In genomic region chr15:81879531-81880401, GRCm38 (mm10) we compare ENCODE assay signal across 10 mouse cellular contexts. TPM values are rescaled to one million over a fixed set of nuclear protein-coding genes. Genes with fewer than 3 reads are reported as not detected.
DNase-seq lines count a peak whose midpoint lies in the region; ATAC-seq and TF ChIP-seq lines count a peak whose summit lies in the region.
"Had no signal": no experiment of that assay in that cellular context is flagged by ENCODE, and none has a peak within 500 bp of the region (broad histone marks: within the 10 kb centered on the region; RNA-seq: fewer than 3 reads in every experiment).

No protein-coding gene starts in this region.

- no peak for DNase-seq in forebrain, embryonic 11.5 days (ENCODE audit: low spot score)
- no peak for DNase-seq in forebrain, embryonic 10.5 days (ENCODE audit: extremely low spot score, low spot score)
- peak; percentile 90 for DNase-seq in hindbrain, postnatal 0 days (ENCODE audit: low spot score)
- DNase-seq in limb, embryonic 10.5 days (ENCODE audit: low spot score) = no peak
- no peak for DNase-seq in lung, adult 2 months
- DNase-seq: liver, embryonic 13.5 days had no signal

- no peaks in the 10 kb centered on the region for H3K36me3 ChIP-seq in forebrain, embryonic 11.5 days (ENCODE audit: control insufficient read depth, insufficient read depth, low read length)
- H3K36me3 ChIP-seq in forebrain, embryonic 10.5 days (replicated peaks) = peaks cover 21% of the 10 kb centered on the region; the same call in 1 of the 2 replicates
- 0 out of 2 replicates have a peak, but pooled peaks cover 5% of the 10 kb centered on the region for H3K36me3 ChIP-seq in forebrain, embryonic 12.5 days (replicated peaks)
- H3K36me3 ChIP-seq in hindbrain, postnatal 0 days (ENCODE audit: insufficient read depth, low read length) = no peaks in the 10 kb centered on the region
- no peaks in the 10 kb centered on the region for H3K36me3 ChIP-seq in neural tube, embryonic 15.5 days
- peaks cover 31% of the 10 kb centered on the region for H3K36me3 ChIP-seq in limb, embryonic 10.5 days

- H3K27me3 ChIP-seq in forebrain, embryonic 11.5 days (ENCODE audit: control insufficient read depth, insufficient read depth, low read length) = no peaks in the 10 kb centered on the region
- no peaks in the 10 kb centered on the region for H3K27me3 ChIP-seq in forebrain, embryonic 10.5 days (ENCODE audit: poor library complexity, severe bottlenecking)
- no peaks in the 10 kb centered on the region for H3K27me3 ChIP-seq in forebrain, embryonic 12.5 days
- H3K27me3 ChIP-seq in hindbrain, postnatal 0 days (ENCODE audit: insufficient read depth, low read length) = no peaks in the 10 kb centered on the region
- no peaks in the 10 kb centered on the region for H3K27me3 ChIP-seq in neural tube, embryonic 15.5 days (replicated peaks)
- H3K27me3 ChIP-seq in limb, embryonic 10.5 days (ENCODE audit: low read depth, poor library complexity, severe bottlenecking) = no peaks in the 10 kb centered on the region
- H3K27me3 ChIP-seq: liver, embryonic 13.5 days had no signal

- peak overlapping the region; percentile 81 for H3K27ac ChIP-seq in forebrain, embryonic 11.5 days (ENCODE audit: low read depth, low read length)
- no peak overlapping the region; the same call in 1 of the 2 replicates for H3K27ac ChIP-seq in forebrain, embryonic 10.5 days
- H3K27ac ChIP-seq in forebrain, embryonic 12.5 days = peak overlapping the region; percentile 95
- peak overlapping the region; percentile 90 for H3K27ac ChIP-seq in hindbrain, postnatal 0 days
- peak overlapping the region; percentile 85 for H3K27ac ChIP-seq in neural tube, embryonic 15.5 days (replicated peaks)
- H3K27ac ChIP-seq in limb, embryonic 10.5 days = no peak overlapping the region
- H3K27ac ChIP-seq: liver, embryonic 13.5 days had no signal

- TF ChIP-seq CTCF in hindbrain, postnatal 0 days (IDR thresholded peaks at IDR 0.05; ENCODE audit: low read depth) = no peak
- TF ChIP-seq CTCF in lung, adult 2 months (IDR thresholded peaks at IDR 0.05; ENCODE audit: insufficient read depth, low read length) = no peak

- no peaks in the 10 kb centered on the region for H3K9me3 ChIP-seq in forebrain, embryonic 11.5 days (ENCODE audit: control insufficient read depth, low read length)
- H3K9me3 ChIP-seq in forebrain, embryonic 10.5 days = no peaks in the 10 kb centered on the region
- H3K9me3 ChIP-seq in forebrain, embryonic 12.5 days = no peaks in the 10 kb centered on the region
- no peaks in the 10 kb centered on the region for H3K9me3 ChIP-seq in hindbrain, postnatal 0 days (ENCODE audit: low read length)
- H3K9me3 ChIP-seq in neural tube, embryonic 15.5 days (replicated peaks) = no peaks in the 10 kb centered on the region
- H3K9me3 ChIP-seq in limb, embryonic 10.5 days (replicated peaks) = no peaks in the 10 kb centered on the region
- H3K9me3 ChIP-seq: liver, embryonic 13.5 days had no signal

- TF ChIP-seq POLR2A in lung, adult 2 months (IDR thresholded peaks at IDR 0.05; ENCODE audit: borderline replicate concordance, extremely low read depth, low read depth, low read length) = no peak

- 0 out of 2 replicates have a peak overlapping the region, but pooled peaks have one; percentile 11 for H3K4me2 ChIP-seq in forebrain, embryonic 11.5 days (ENCODE audit: low read depth, low read length, severe bottlenecking)
- H3K4me2 ChIP-seq in forebrain, embryonic 12.5 days = peak overlapping the region; percentile 35
- peak overlapping the region; percentile 36 for H3K4me2 ChIP-seq in hindbrain, postnatal 0 days (ENCODE audit: low read depth, low read length)
- peak overlapping the region; percentile 38 for H3K4me2 ChIP-seq in neural tube, embryonic 15.5 days
- H3K4me2 ChIP-seq: liver, embryonic 13.5 days had no signal

- H3K9ac ChIP-seq in forebrain, embryonic 11.5 days (ENCODE audit: low read length) = no peak overlapping the region
- H3K9ac ChIP-seq in forebrain, embryonic 12.5 days = peak overlapping the region; percentile 36; the same call in 1 of the 2 replicates
- peak overlapping the region; percentile 29; the same call in 1 of the 2 replicates for H3K9ac ChIP-seq in hindbrain, postnatal 0 days (replicated peaks; ENCODE audit: low read length)
- H3K9ac ChIP-seq in neural tube, embryonic 15.5 days (replicated peaks) = peak overlapping the region; percentile 14; the same call in 1 of the 2 replicates
- H3K9ac ChIP-seq: liver, embryonic 13.5 days had no signal

- H3K4me1 ChIP-seq in forebrain, embryonic 11.5 days (replicated peaks; ENCODE audit: control insufficient read depth, insufficient read depth, low read length) = peaks cover 4% of the 10 kb centered on the region; the same call in 1 of the 2 replicates
- peaks cover 14% of the 10 kb centered on the region for H3K4me1 ChIP-seq in forebrain, embryonic 10.5 days
- H3K4me1 ChIP-seq in forebrain, embryonic 12.5 days = peaks cover 27% of the 10 kb centered on the region
- peaks cover 21% of the 10 kb centered on the region for H3K4me1 ChIP-seq in hindbrain, postnatal 0 days (ENCODE audit: insufficient read depth, low read length)
- H3K4me1 ChIP-seq in neural tube, embryonic 15.5 days = peaks cover 36% of the 10 kb centered on the region
- H3K4me1 ChIP-seq in limb, embryonic 10.5 days = no peaks in the 10 kb centered on the region
- H3K4me1 ChIP-seq in lung, adult 2 months (ENCODE audit: control insufficient read depth, insufficient read depth, low read length) = no peaks in the 10 kb centered on the region; the same call in 1 of the 2 replicates

- WGBS in forebrain, embryonic 11.5 days = 67% methylated on average over 5 of the region's 5 CpGs
- 74% methylated on average over 5 of the region's 5 CpGs for WGBS in forebrain, embryonic 10.5 days
- 47% methylated on average over 5 of the region's 5 CpGs for WGBS in forebrain, embryonic 12.5 days
- WGBS in hindbrain, postnatal 0 days = 15% methylated on average over 5 of the region's 5 CpGs
- 26% methylated on average over 5 of the region's 5 CpGs for WGBS in neural tube, embryonic 15.5 days
- WGBS in limb, embryonic 10.5 days = 84% methylated on average over 5 of the region's 5 CpGs
- 70% methylated on average over 5 of the region's 5 CpGs for WGBS in lung, adult 2 months

- no peak overlapping the region for H3K4me3 ChIP-seq in forebrain, embryonic 11.5 days (ENCODE audit: low read depth, low read length)
- H3K4me3 ChIP-seq in forebrain, embryonic 10.5 days = no peak overlapping the region
- 0 out of 2 replicates have a peak overlapping the region, but pooled peaks have one; percentile 4 for H3K4me3 ChIP-seq in forebrain, embryonic 12.5 days (replicated peaks)
- H3K4me3 ChIP-seq in hindbrain, postnatal 0 days (ENCODE audit: low read length) = no peak overlapping the region
- no peak overlapping the region for H3K4me3 ChIP-seq in neural tube, embryonic 15.5 days (replicated peaks)
- H3K4me3 ChIP-seq in limb, embryonic 10.5 days = no peak overlapping the region
- H3K4me3 ChIP-seq in lung, adult 2 months (replicated peaks; ENCODE audit: extremely low read depth, low read depth, low read length) = no peak overlapping the region
- H3K4me3 ChIP-seq: liver, embryonic 13.5 days had no signal

- ATAC-seq in forebrain, embryonic 11.5 days (replicated peaks; ENCODE audit: low FRiP score) = 0 out of 2 replicates have a peak, but pooled peaks have one; percentile 24
- peak; percentile 58; the same call in 1 of the 2 replicates for ATAC-seq in forebrain, embryonic 12.5 days (ENCODE audit: low FRiP score)
- peak; percentile 95 for ATAC-seq in hindbrain, postnatal 0 days
- peak; percentile 93 for ATAC-seq in neural tube, embryonic 15.5 days (ENCODE audit: low FRiP score)
- ATAC-seq in megakaryocyte progenitor cell, adult 5-6 weeks (replicated peaks; ENCODE audit: poor library complexity) = no peak

RNA-seq across cellular contexts. Expression of gene Aco2, which starts 7.7 kb away (rescaled TPM):
- polyA plus RNA-seq in forebrain, embryonic 11.5 days (2014; fragmentation: Nextera tagmentation; extraction: Ambion mirVana) = 169 and 171 TPM in 2 replicates
- polyA plus RNA-seq in forebrain, embryonic 10.5 days (2016; fragmentation: Nextera tagmentation; extraction: Ambion mirVana) = 147 and 148 TPM in 2 replicates
- polyA plus RNA-seq in forebrain, embryonic 12.5 days (2016; fragmentation: Nextera tagmentation; extraction: Ambion mirVana) = 184 and 185 TPM in 2 replicates
- 536 and 538 TPM in 2 replicates for total RNA-seq in hindbrain, postnatal 0 days (2014; rRNA removed)
- polyA plus RNA-seq in hindbrain, postnatal 0 days (2015; fragmentation: Nextera tagmentation; extraction: Ambion mirVana) = 298 and 299 TPM in 2 replicates
- polyA plus RNA-seq in neural tube, embryonic 15.5 days (2015; fragmentation: Nextera tagmentation; extraction: Ambion mirVana) = 295 and 298 TPM in 2 replicates
- polyA plus RNA-seq in limb, embryonic 10.5 days (2016; fragmentation: Nextera tagmentation; extraction: Ambion mirVana) = 170 and 172 TPM in 2 replicates
- polyA plus RNA-seq in lung, adult 2 months (2012; rRNA removed) = 147 and 242 TPM in 2 replicates
- 77.3 and 90.7 TPM in 2 replicates for total RNA-seq in megakaryocyte progenitor cell, adult 5-6 weeks (2015)
- 122 and 130 TPM in 2 replicates for total RNA-seq in megakaryocyte progenitor cell, adult 5-6 weeks (2017)

RNA-seq across cellular contexts. Expression of gene Phf5a, which starts 8.1 kb away (rescaled TPM):
- polyA plus RNA-seq in forebrain, embryonic 11.5 days (2014; fragmentation: Nextera tagmentation; extraction: Ambion mirVana) = 186 and 216 TPM in 2 replicates
- polyA plus RNA-seq in forebrain, embryonic 10.5 days (2016; fragmentation: Nextera tagmentation; extraction: Ambion mirVana) = 255 and 271 TPM in 2 replicates
- polyA plus RNA-seq in forebrain, embryonic 12.5 days (2016; fragmentation: Nextera tagmentation; extraction: Ambion mirVana) = 138 and 140 TPM in 2 replicates
- total RNA-seq in hindbrain, postnatal 0 days (2014; rRNA removed) = 29.0 and 29.7 TPM in 2 replicates
- polyA plus RNA-seq in hindbrain, postnatal 0 days (2015; fragmentation: Nextera tagmentation; extraction: Ambion mirVana) = 102 and 110 TPM in 2 replicates
- polyA plus RNA-seq in neural tube, embryonic 15.5 days (2015; fragmentation: Nextera tagmentation; extraction: Ambion mirVana) = 111 and 122 TPM in 2 replicates
- 256 and 300 TPM in 2 replicates for polyA plus RNA-seq in limb, embryonic 10.5 days (2016; fragmentation: Nextera tagmentation; extraction: Ambion mirVana)
- 23.6 and 34.4 TPM in 2 replicates for polyA plus RNA-seq in lung, adult 2 months (2012; rRNA removed)
- total RNA-seq in megakaryocyte progenitor cell, adult 5-6 weeks (2015) = 123 and 128 TPM in 2 replicates
- total RNA-seq in megakaryocyte progenitor cell, adult 5-6 weeks (2017) = 83.2 and 110 TPM in 2 replicates

RNA-seq across cellular contexts. Expression of gene Tob2, which starts 21.2 kb away (rescaled TPM):
- 22.1 and 23.6 TPM in 2 replicates for polyA plus RNA-seq in forebrain, embryonic 11.5 days (2014; fragmentation: Nextera tagmentation; extraction: Ambion mirVana)
- polyA plus RNA-seq in forebrain, embryonic 10.5 days (2016; fragmentation: Nextera tagmentation; extraction: Ambion mirVana) = 20.1 and 20.3 TPM in 2 replicates
- polyA plus RNA-seq in forebrain, embryonic 12.5 days (2016; fragmentation: Nextera tagmentation; extraction: Ambion mirVana) = 24.4 and 24.8 TPM in 2 replicates
- 12.9 and 13.9 TPM in 2 replicates for total RNA-seq in hindbrain, postnatal 0 days (2014; rRNA removed)
- polyA plus RNA-seq in hindbrain, postnatal 0 days (2015; fragmentation: Nextera tagmentation; extraction: Ambion mirVana) = 14.0 and 14.5 TPM in 2 replicates
- 14.7 and 16.1 TPM in 2 replicates for polyA plus RNA-seq in neural tube, embryonic 15.5 days (2015; fragmentation: Nextera tagmentation; extraction: Ambion mirVana)
- 18.3 and 19.8 TPM in 2 replicates for polyA plus RNA-seq in limb, embryonic 10.5 days (2016; fragmentation: Nextera tagmentation; extraction: Ambion mirVana)
- 35.8 and 39.0 TPM in 2 replicates for polyA plus RNA-seq in lung, adult 2 months (2012; rRNA removed)
- 33.9 and 36.3 TPM in 2 replicates for total RNA-seq in megakaryocyte progenitor cell, adult 5-6 weeks (2015)
- 19.8 and 21.2 TPM in 2 replicates for total RNA-seq in megakaryocyte progenitor cell, adult 5-6 weeks (2017)

RNA-seq across cellular contexts. Expression of gene Polr3h, which starts 46.3 kb away (rescaled TPM):
- polyA plus RNA-seq in forebrain, embryonic 11.5 days (2014; fragmentation: Nextera tagmentation; extraction: Ambion mirVana) = 65.1 and 80.5 TPM in 2 replicates
- polyA plus RNA-seq in forebrain, embryonic 10.5 days (2016; fragmentation: Nextera tagmentation; extraction: Ambion mirVana) = 84.0 and 90.8 TPM in 2 replicates
- 69.8 and 75.6 TPM in 2 replicates for polyA plus RNA-seq in forebrain, embryonic 12.5 days (2016; fragmentation: Nextera tagmentation; extraction: Ambion mirVana)
- total RNA-seq in hindbrain, postnatal 0 days (2014; rRNA removed) = 47.2 and 48.7 TPM in 2 replicates
- 98.7 and 101 TPM in 2 replicates for polyA plus RNA-seq in hindbrain, postnatal 0 days (2015; fragmentation: Nextera tagmentation; extraction: Ambion mirVana)
- polyA plus RNA-seq in neural tube, embryonic 15.5 days (2015; fragmentation: Nextera tagmentation; extraction: Ambion mirVana) = 93.2 and 107 TPM in 2 replicates
- 75.5 and 86.6 TPM in 2 replicates for polyA plus RNA-seq in limb, embryonic 10.5 days (2016; fragmentation: Nextera tagmentation; extraction: Ambion mirVana)
- 7.7 and 11.8 TPM in 2 replicates for polyA plus RNA-seq in lung, adult 2 months (2012; rRNA removed)
- total RNA-seq in megakaryocyte progenitor cell, adult 5-6 weeks (2015) = 14.0 and 17.1 TPM in 2 replicates
- 37.6 and 37.7 TPM in 2 replicates for total RNA-seq in megakaryocyte progenitor cell, adult 5-6 weeks (2017)

RNA-seq across cellular contexts. Expression of gene Csdc2, which starts 56.8 kb away (rescaled TPM):
- polyA plus RNA-seq in forebrain, embryonic 11.5 days (2014; fragmentation: Nextera tagmentation; extraction: Ambion mirVana) = 16.6 and 20.1 TPM in 2 replicates
- polyA plus RNA-seq in forebrain, embryonic 10.5 days (2016; fragmentation: Nextera tagmentation; extraction: Ambion mirVana) = 9.2 and 10.7 TPM in 2 replicates
- polyA plus RNA-seq in forebrain, embryonic 12.5 days (2016; fragmentation: Nextera tagmentation; extraction: Ambion mirVana) = 35.8 and 39.9 TPM in 2 replicates
- 178 and 188 TPM in 2 replicates for total RNA-seq in hindbrain, postnatal 0 days (2014; rRNA removed)
- 239 and 269 TPM in 2 replicates for polyA plus RNA-seq in hindbrain, postnatal 0 days (2015; fragmentation: Nextera tagmentation; extraction: Ambion mirVana)
- 194 and 220 TPM in 2 replicates for polyA plus RNA-seq in neural tube, embryonic 15.5 days (2015; fragmentation: Nextera tagmentation; extraction: Ambion mirVana)
- 3.7 and 5.7 TPM in 2 replicates for polyA plus RNA-seq in limb, embryonic 10.5 days (2016; fragmentation: Nextera tagmentation; extraction: Ambion mirVana)
- polyA plus RNA-seq in lung, adult 2 months (2012; rRNA removed) = 8.0 and 9.7 TPM in 2 replicates
- not detected in 2 replicates for total RNA-seq in megakaryocyte progenitor cell, adult 5-6 weeks (2015)
- not detected in 2 replicates for total RNA-seq in megakaryocyte progenitor cell, adult 5-6 weeks (2017)
- total RNA-seq: common myeloid progenitor, adult 5-6 weeks had no signal

Comparison
In these comparisons a context has a peak if more than half of its experiments do, and no peak if none do; other contexts are left out.
1. H3K27ac ChIP-seq: peak in forebrain, embryonic 11.5 days (single experiment), forebrain, embryonic 12.5 days (single experiment), hindbrain, postnatal 0 days (single experiment) and neural tube, embryonic 15.5 days (single experiment); none in forebrain, embryonic 10.5 days (single experiment) and limb, embryonic 10.5 days (single experiment).
2. Peak in every context shown above with its lines, with median percentiles within 50 percentile points of each other: H3K4me2 ChIP-seq.